In the genomic region with DNA sequence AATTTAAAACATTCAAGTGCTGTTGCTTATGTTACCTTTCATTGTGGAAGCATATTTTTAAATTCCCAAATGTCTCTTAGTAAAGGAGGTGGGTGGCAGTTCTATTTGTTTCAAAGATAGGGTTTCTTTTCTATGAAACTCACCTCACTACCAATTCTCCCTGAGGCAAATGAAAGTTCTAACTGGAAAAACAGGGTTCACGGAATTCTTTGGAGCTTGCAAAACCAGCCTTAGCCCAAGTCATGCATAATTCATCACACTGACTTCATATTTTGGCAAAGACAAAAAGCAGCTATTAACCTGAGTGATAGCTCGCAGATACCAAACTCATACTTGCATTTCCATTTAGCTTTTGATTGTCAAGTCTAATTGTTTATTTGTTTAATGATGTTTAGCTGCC, we compare ENCODE assay signal across 22 mouse cellular contexts.
DNase-seq lines count a peak whose midpoint lies in the region; ATAC-seq and TF ChIP-seq lines count a peak whose summit lies in the region.
"Had no signal": no experiment of that assay in that cellular context is flagged by ENCODE, and none has a peak within 500 bp of the region (broad histone marks: within the 10 kb centered on the region; RNA-seq: fewer than 3 reads in every experiment).

No protein-coding gene starts in this region.

- H3K9me3 ChIP-seq in kidney, embryonic 15.5 days (replicated peaks), result no peaks in the 10 kb centered on the region
- no peaks in the 10 kb centered on the region for H3K9me3 ChIP-seq in limb, embryonic 14.5 days (ENCODE audit: control insufficient read depth, low read length)
- no peaks in the 10 kb centered on the region for H3K9me3 ChIP-seq in limb, embryonic 10.5 days (replicated peaks)
- H3K9me3 ChIP-seq in stomach, postnatal 0 days (ENCODE audit: control insufficient read depth, low read length), result no peaks in the 10 kb centered on the region
- H3K9me3 ChIP-seq: embryonic facial prominence, embryonic 15.5 days; hindbrain, embryonic 12.5 days; liver, embryonic 15.5 days; lung, embryonic 15.5 days; neural tube, embryonic 15.5 days; stomach, embryonic 15.5 days had no signal

- ATAC-seq in kidney, embryonic 15.5 days (replicated peaks; ENCODE audit: low FRiP score), result no peak
- no peak for ATAC-seq in limb, embryonic 14.5 days (ENCODE audit: low FRiP score, low read depth)
- no peak for ATAC-seq in stomach, postnatal 0 days (ENCODE audit: low FRiP score, low TSS enrichment)

- no peaks in the 10 kb centered on the region for H3K27me3 ChIP-seq in kidney, embryonic 15.5 days
- H3K27me3 ChIP-seq in limb, embryonic 14.5 days (ENCODE audit: control insufficient read depth, insufficient read depth, low read length), result no peaks in the 10 kb centered on the region
- H3K27me3 ChIP-seq in limb, embryonic 10.5 days (ENCODE audit: low read depth, poor library complexity, severe bottlenecking), result no peaks in the 10 kb centered on the region
- no peaks in the 10 kb centered on the region for H3K27me3 ChIP-seq in stomach, postnatal 0 days (ENCODE audit: control insufficient read depth, insufficient read depth, low read length)
- H3K27me3 ChIP-seq: embryonic facial prominence, embryonic 15.5 days; hindbrain, embryonic 12.5 days; liver, embryonic 15.5 days; lung, embryonic 15.5 days; neural tube, embryonic 15.5 days; stomach, embryonic 15.5 days had no signal

- no peak overlapping the region for H3K9ac ChIP-seq in kidney, embryonic 15.5 days
- H3K9ac ChIP-seq in limb, embryonic 14.5 days (ENCODE audit: low read depth, low read length, severe bottlenecking), result no peak overlapping the region
- H3K9ac ChIP-seq in stomach, postnatal 0 days (ENCODE audit: low read length), result no peak overlapping the region
- H3K9ac ChIP-seq: embryonic facial prominence, embryonic 15.5 days; hindbrain, embryonic 12.5 days; liver, embryonic 15.5 days; lung, embryonic 15.5 days; neural tube, embryonic 15.5 days; stomach, embryonic 15.5 days had no signal

- peak; percentile 5 for DNase-seq in embryo, embryonic 10 days (ENCODE audit: low spot score)
- DNase-seq in embryo, embryonic 11 days, result no peak
- DNase-seq in kidney, adult 11 months, result peak; percentile 9
- peak; percentile 53 for DNase-seq in limb, embryonic 14.5 days (ENCODE audit: low spot score)
- no peak for DNase-seq in limb, embryonic 10.5 days (ENCODE audit: low spot score)
- no peak for DNase-seq in stomach, postnatal 0 days (ENCODE audit: low spot score)
- DNase-seq in left cerebral cortex, postnatal 14 days (ENCODE audit: low spot score in 2 of 2), result no peak
- DNase-seq: adrenal gland, postnatal 10 days; cerebellum, adult 8-10 months; gastrocnemius, adult 2 months; layer of hippocampus, adult 9-11 months; liver; lung, postnatal 4 days; thymus, adult 2 months; thymus, postnatal 4 days had no signal

- H3K27ac ChIP-seq in kidney, embryonic 15.5 days, result no peak overlapping the region
- no peak overlapping the region for H3K27ac ChIP-seq in limb, embryonic 14.5 days (replicated peaks; ENCODE audit: low read depth, low read length)
- H3K27ac ChIP-seq in limb, embryonic 10.5 days, result no peak overlapping the region
- H3K27ac ChIP-seq in stomach, postnatal 0 days (replicated peaks), result no peak overlapping the region
- H3K27ac ChIP-seq: embryonic facial prominence, embryonic 15.5 days; gastrocnemius, adult 2 months; hindbrain, embryonic 12.5 days; liver, embryonic 15.5 days; lung, embryonic 15.5 days; neural tube, embryonic 15.5 days; stomach, embryonic 15.5 days had no signal

- intact Hi-C loops in left cerebral cortex, postnatal 14 days (cut with DNase I), result no loop called here

- no peak overlapping the region for H3K4me2 ChIP-seq in kidney, embryonic 15.5 days
- no peak overlapping the region for H3K4me2 ChIP-seq in limb, embryonic 14.5 days (replicated peaks; ENCODE audit: low read depth, low read length, severe bottlenecking)
- no peak overlapping the region for H3K4me2 ChIP-seq in stomach, postnatal 0 days (replicated peaks; ENCODE audit: low read depth)
- H3K4me2 ChIP-seq: embryonic facial prominence, embryonic 15.5 days; hindbrain, embryonic 12.5 days; liver, embryonic 15.5 days; lung, embryonic 15.5 days; neural tube, embryonic 15.5 days; stomach, embryonic 15.5 days had no signal

- TF ChIP-seq POLR2A in limb, embryonic 14.5 days (IDR thresholded peaks at IDR 0.05; ENCODE audit: borderline replicate concordance, extremely low read depth, insufficient read depth, insufficient read length), result no peak

- no peaks in the 10 kb centered on the region for H3K4me1 ChIP-seq in kidney, embryonic 15.5 days
- no peaks in the 10 kb centered on the region for H3K4me1 ChIP-seq in limb, embryonic 14.5 days (ENCODE audit: control insufficient read depth, insufficient read depth, low read length)
- H3K4me1 ChIP-seq in limb, embryonic 10.5 days, result no peaks in the 10 kb centered on the region
- H3K4me1 ChIP-seq in stomach, postnatal 0 days (replicated peaks; ENCODE audit: control insufficient read depth, insufficient read depth), result no peaks in the 10 kb centered on the region
- H3K4me1 ChIP-seq: embryonic facial prominence, embryonic 15.5 days; hindbrain, embryonic 12.5 days; liver, embryonic 15.5 days; lung, embryonic 15.5 days; neural tube, embryonic 15.5 days; stomach, embryonic 15.5 days had no signal

- H3K36me3 ChIP-seq in kidney, embryonic 15.5 days, result no peaks in the 10 kb centered on the region
- no peaks in the 10 kb centered on the region for H3K36me3 ChIP-seq in limb, embryonic 14.5 days (ENCODE audit: control insufficient read depth, insufficient read depth, low read length)
- H3K36me3 ChIP-seq in limb, embryonic 10.5 days, result no peaks in the 10 kb centered on the region
- H3K36me3 ChIP-seq in stomach, postnatal 0 days (ENCODE audit: control insufficient read depth, insufficient read depth, low read length), result no peaks in the 10 kb centered on the region
- H3K36me3 ChIP-seq: embryonic facial prominence, embryonic 15.5 days; hindbrain, embryonic 12.5 days; liver, embryonic 15.5 days; lung, embryonic 15.5 days; neural tube, embryonic 15.5 days; stomach, embryonic 15.5 days had no signal

- no peak for TF ChIP-seq CTCF in stomach, postnatal 0 days (IDR thresholded peaks at IDR 0.05; ENCODE audit: low read depth)

- H3K4me3 ChIP-seq in kidney, embryonic 15.5 days (replicated peaks), result no peak overlapping the region
- no peak overlapping the region for H3K4me3 ChIP-seq in limb, embryonic 14.5 days (replicated peaks; ENCODE audit: low read length)
- H3K4me3 ChIP-seq in limb, embryonic 10.5 days, result no peak overlapping the region
- H3K4me3 ChIP-seq in stomach, postnatal 0 days (ENCODE audit: low read depth, low read length), result no peak overlapping the region
- H3K4me3 ChIP-seq: embryonic facial prominence, embryonic 15.5 days; gastrocnemius, adult 2 months; hindbrain, embryonic 12.5 days; liver, embryonic 15.5 days; lung, embryonic 15.5 days; neural tube, embryonic 15.5 days; stomach, embryonic 15.5 days had no signal

- 51% methylated on average over 2 of the region's 2 CpGs for WGBS in kidney, embryonic 15.5 days
- 57% methylated on average over 2 of the region's 2 CpGs for WGBS in limb, embryonic 14.5 days
- WGBS in limb, embryonic 10.5 days, result 75% methylated on average over 2 of the region's 2 CpGs
- 39% methylated on average over 2 of the region's 2 CpGs for whole genome bisulfite sequencing in stomach, postnatal 0 days

- peak; percentile 46 for TF ChIP-seq EP300 in stomach, postnatal 0 days (optimal IDR thresholded peaks at IDR 0.05)

Comparison
In these comparisons a context has a peak if more than half of its experiments do, and no peak if none do; other contexts are left out.
1. DNase-seq: peak in embryo, embryonic 10 days (single experiment), kidney, adult 11 months (single experiment) and limb, embryonic 14.5 days (single experiment); none in embryo, embryonic 11 days (single experiment), limb, embryonic 10.5 days (single experiment), stomach, postnatal 0 days (single experiment) and left cerebral cortex, postnatal 14 days (0 of 2).